Mouse (Mus musculus): ENCODE measurements around the gene Serhl. TPM values are rescaled to one million over a fixed set of nuclear protein-coding genes. Genes with fewer than 3 reads are reported as not detected.
A peak's percentile ranks its signal among the peaks of the same experiment; 100 is the strongest.

Serhl gene
- polyA plus RNA-seq, 1 experiment: 16.5 TPM

- DNase-seq: no peak
- no peaks in the 10 kb centered on the region for H3K27me3 ChIP-seq (ENCODE audit: control insufficient read depth, insufficient read depth, low read length)
- no peak overlapping the region for H3K27ac ChIP-seq (ENCODE audit: insufficient read depth, low read length)
- H3K4me3 ChIP-seq (replicated peaks; ENCODE audit: insufficient read depth, low read depth, low read length): no peak overlapping the region
- TF ChIP-seq POLR2A (IDR thresholded peaks at IDR 0.05; ENCODE audit: borderline replicate concordance, insufficient read depth, low read length) (no peak), CTCF (IDR thresholded peaks at IDR 0.05; ENCODE audit: borderline replicate concordance, insufficient read depth, low read depth, low read length) (no peak)
- no peaks in the 10 kb centered on the region for H3K4me1 ChIP-seq (ENCODE audit: control insufficient read depth, insufficient read depth, low read length)
- WGBS: 97% methylated on average over 5 of the region's 5 CpGs
Observed at GRCm38 (mm10) chr15:83068270-83068669, 21.0 kb upstream of the Serhl start.

- Histone ChIP-seq H3K27me3 (ENCODE audit: control insufficient read depth, insufficient read depth, low read length) (no peaks in the 10 kb centered on the region), H3K4me1 (ENCODE audit: control insufficient read depth, insufficient read depth, low read length) (no peaks in the 10 kb centered on the region), H3K4me3 (replicated peaks; ENCODE audit: insufficient read depth, low read depth, low read length) (no peak overlapping the region), H3K27ac (ENCODE audit: insufficient read depth, low read length) (no peak overlapping the region)
- WGBS: 36% methylated on average over 3 of the region's 3 CpGs
- no peak for TF ChIP-seq CTCF (IDR thresholded peaks at IDR 0.05; ENCODE audit: borderline replicate concordance, insufficient read depth, low read depth, low read length)
- no peak for TF ChIP-seq POLR2A (IDR thresholded peaks at IDR 0.05; ENCODE audit: borderline replicate concordance, insufficient read depth, low read length)
- DNase-seq: no peak
Observed at GRCm38 (mm10) chr15:83070942-83071341, 18.4 kb upstream of the Serhl start.

- Histone ChIP-seq H3K27me3 (ENCODE audit: control insufficient read depth, insufficient read depth, low read length) (no peaks in the 10 kb centered on the region), H3K4me3 (replicated peaks; ENCODE audit: insufficient read depth, low read depth, low read length) (no peak overlapping the region), H3K27ac (ENCODE audit: insufficient read depth, low read length) (no peak overlapping the region), H3K4me1 (ENCODE audit: control insufficient read depth, insufficient read depth, low read length) (no peaks in the 10 kb centered on the region)
- DNase-seq: no peak
- WGBS: 90% methylated on average over 5 of the region's 5 CpGs
- TF ChIP-seq POLR2A (IDR thresholded peaks at IDR 0.05; ENCODE audit: borderline replicate concordance, insufficient read depth, low read length) (no peak), CTCF (IDR thresholded peaks at IDR 0.05; ENCODE audit: borderline replicate concordance, insufficient read depth, low read depth, low read length) (no peak)
Observed at GRCm38 (mm10) chr15:83071752-83072151, 17.6 kb upstream of the Serhl start.

DNA sequence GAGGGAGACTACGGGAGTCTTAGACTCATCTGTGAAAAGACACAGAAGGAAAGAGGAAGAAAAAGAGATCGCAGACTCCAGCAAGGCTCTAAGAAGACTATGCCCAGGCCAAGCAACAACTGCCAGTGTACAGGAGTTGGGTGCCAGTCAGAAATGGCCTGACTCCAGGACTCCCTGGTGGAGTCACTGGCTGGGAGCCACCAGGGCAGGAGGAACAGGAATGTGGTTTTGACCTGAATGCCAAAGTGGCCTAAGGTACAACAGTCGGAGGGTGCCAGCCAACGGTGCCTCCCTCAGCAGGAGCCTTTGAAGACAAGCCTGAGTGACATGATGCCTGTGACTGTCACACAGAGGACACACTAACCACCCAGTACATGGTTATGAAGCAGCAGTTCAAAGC is 15.1 kb upstream of the Serhl start:
- 23% methylated on average over 4 of the region's 4 CpGs for WGBS
- Histone ChIP-seq H3K4me3 (replicated peaks; ENCODE audit: insufficient read depth, low read depth, low read length) (no peak overlapping the region), H3K4me1 (ENCODE audit: control insufficient read depth, insufficient read depth, low read length) (no peaks in the 10 kb centered on the region), H3K27me3 (ENCODE audit: control insufficient read depth, insufficient read depth, low read length) (no peaks in the 10 kb centered on the region), H3K27ac (ENCODE audit: insufficient read depth, low read length) (no peak overlapping the region)
- TF ChIP-seq CTCF (IDR thresholded peaks at IDR 0.05; ENCODE audit: borderline replicate concordance, insufficient read depth, low read depth, low read length) (no peak), POLR2A (IDR thresholded peaks at IDR 0.05; ENCODE audit: borderline replicate concordance, insufficient read depth, low read length) (no peak)
- DNase-seq: peak in 1 of 2 experiments; percentile 17

- no peak for DNase-seq
- WGBS: 70% methylated on average over 27 of the region's 27 CpGs
- H3K4me1 ChIP-seq (ENCODE audit: control insufficient read depth, insufficient read depth, low read length): no peaks in the 10 kb centered on the region
- no peak overlapping the region for H3K4me3 ChIP-seq (replicated peaks; ENCODE audit: insufficient read depth, low read depth, low read length)
- H3K27me3 ChIP-seq (ENCODE audit: control insufficient read depth, insufficient read depth, low read length): no peaks in the 10 kb centered on the region
- TF ChIP-seq POLR2A (IDR thresholded peaks at IDR 0.05; ENCODE audit: borderline replicate concordance, insufficient read depth, low read length) (no peak), CTCF (IDR thresholded peaks at IDR 0.05; ENCODE audit: borderline replicate concordance, insufficient read depth, low read depth, low read length) (no peak)
- no peak overlapping the region for H3K27ac ChIP-seq (ENCODE audit: insufficient read depth, low read length)
Observed at GRCm38 (mm10) chr15:83075607-83076525, 13.4 kb upstream of the Serhl start.

GRCm38 (mm10) chr15:83083530-83083929 is 5.8 kb upstream of the Serhl start:
- no peak overlapping the region for H3K27ac ChIP-seq (ENCODE audit: insufficient read depth, low read length)
- whole genome bisulfite sequencing: 52% methylated on average over 5 of the region's 5 CpGs
- no peaks in the 10 kb centered on the region; the same call in 1 of the 2 replicates for H3K27me3 ChIP-seq (ENCODE audit: control insufficient read depth, insufficient read depth, low read length)
- no peak for DNase-seq
- H3K4me1 ChIP-seq (ENCODE audit: control insufficient read depth, insufficient read depth, low read length): no peaks in the 10 kb centered on the region
- H3K4me3 ChIP-seq (replicated peaks; ENCODE audit: insufficient read depth, low read depth, low read length): no peak overlapping the region
- no peak for TF ChIP-seq CTCF (IDR thresholded peaks at IDR 0.05; ENCODE audit: borderline replicate concordance, insufficient read depth, low read depth, low read length)
- TF ChIP-seq POLR2A (IDR thresholded peaks at IDR 0.05; ENCODE audit: borderline replicate concordance, insufficient read depth, low read length): no peak

- H3K4me1 ChIP-seq (ENCODE audit: control insufficient read depth, insufficient read depth, low read length): no peaks in the 10 kb centered on the region
- DNase-seq: no peak
- no peak overlapping the region for H3K4me3 ChIP-seq (replicated peaks; ENCODE audit: insufficient read depth, low read depth, low read length)
- no peak for TF ChIP-seq CTCF (IDR thresholded peaks at IDR 0.05; ENCODE audit: borderline replicate concordance, insufficient read depth, low read depth, low read length)
- no peak for TF ChIP-seq POLR2A (IDR thresholded peaks at IDR 0.05; ENCODE audit: borderline replicate concordance, insufficient read depth, low read length)
- no peak overlapping the region for H3K27ac ChIP-seq (ENCODE audit: insufficient read depth, low read length)
- WGBS: 22% methylated on average over 13 of the region's 13 CpGs
- H3K27me3 ChIP-seq (ENCODE audit: control insufficient read depth, insufficient read depth, low read length): no peaks in the 10 kb centered on the region; the same call in 1 of the 2 replicates
Observed at GRCm38 (mm10) chr15:83084022-83084640, 5.2 kb upstream of the Serhl start.
